Mouse (Mus musculus) forebrain, postnatal 0 days (tissue): ENCODE results near the gene Polr3b. TPM values are rescaled to one million over a fixed set of nuclear protein-coding genes. Genes with fewer than 3 reads are reported as not detected.

Source experiments
- ATAC-seq: fragments of 200-750 bp; cut with Nextera tagmentation; 2 replicates; pipeline ENCODE4 v1.8.0; 2017; ENCODE audit warnings: mild to moderate bottlenecking, moderate library complexity
- DNase-seq: peaks from one replicate; pipeline ENCODE4 v3.0.0-alpha.2; 2015
- H3K27ac ChIP-seq: fragments of 300-500 bp; sonication (generic); 2 replicates; pipeline ENCODE4 v1.5.1; 2014; ENCODE audit warnings: low read depth, mild to moderate bottlenecking, antibody characterized with exemption, low read length, moderate library complexity, mixed read lengths
- H3K27me3 ChIP-seq: fragments of 300-500 bp; sonication (generic); 2 replicates; pipeline ENCODE4 v1.6.1; 2014; ENCODE audit warnings: mild to moderate bottlenecking, low read length, mixed read lengths; ENCODE audit not compliant: insufficient read depth
- H3K36me3 ChIP-seq: fragments of 300-500 bp; sonication (generic); 2 replicates; pipeline ENCODE4 v1.6.1; 2014; ENCODE audit warnings: mild to moderate bottlenecking, moderate library complexity; ENCODE audit not compliant: insufficient read depth
- H3K4me1 ChIP-seq: fragments of 300-500 bp; sonication (generic); 2 replicates; pipeline ENCODE4 v1.6.1; 2014; ENCODE audit warnings: antibody characterized with exemption; ENCODE audit not compliant: insufficient read depth
- H3K4me2 ChIP-seq: fragments of 300-500 bp; sonication (generic); 2 replicates; pipeline ENCODE4 v1.6.1; 2014; ENCODE audit warnings: low read depth, mild to moderate bottlenecking, moderate library complexity
- H3K4me3 ChIP-seq: fragments of 300-500 bp; sonication (generic); 2 replicates; pipeline ENCODE4 v1.5.1; 2014; ENCODE audit warnings: low read depth, low read length, mixed read lengths
- H3K9ac ChIP-seq: fragments of 300-500 bp; sonication (generic); 2 replicates; pipeline ENCODE4 v1.6.1; 2014; ENCODE audit warnings: mild to moderate bottlenecking
- H3K9me3 ChIP-seq: fragments of 300-500 bp; sonication (generic); 2 replicates; pipeline ENCODE4 v1.6.1; 2016; ENCODE audit warnings: low read length
- CTCF ChIP-seq: sonication (generic); IDR thresholded peaks from 2 replicates; pipeline ENCODE4 v1.5.1; 2016; ENCODE audit warnings: antibody characterized with exemption, control low read depth, low read depth
- WGBS: fragments of 180-500 bp; shearing (Covaris S2); extraction: QIAGEN DNeasy Blood & Tissue Kit; methylation state at CpG from one replicate; pipeline ENCODE4 v1.1.7; 2014; 5-methylcytosine and 5-hydroxymethylcytosine counted together
- polyA plus RNA-seq: library from polyadenylated mRNA; unstranded; fragments of >200 nt; fragmentation: Nextera tagmentation; extraction: Ambion mirVana; gene quantifications from 2 replicates; pipeline ENCODE4 v1.2.1, GENCODE M21; 2015
- total RNA-seq: library from RNA; depleted of rRNA; stranded (reverse); fragments of >200 nt; gene quantifications from 2 replicates; pipeline ENCODE4 v1.2.3, GENCODE M21; 2014

Polr3b gene
- total and polyA plus RNA-seq, 2 experiments from 2014 or later: 8.8 to 17.1 TPM

GRCm38 (mm10) chr10:84686122-84686497 lies 64.0 kb downstream of the Polr3b start:
- Histone ChIP-seq H3K9ac (no peak overlapping the region), H3K4me2 (no peak overlapping the region), H3K27ac (0 out of 2 replicates have a peak overlapping the region, but pooled peaks have one; percentile 40), H3K4me1 (no peaks in the 10 kb centered on the region), H3K27me3 (no peaks in the 10 kb centered on the region), H3K36me3 (peaks cover 7% of the 10 kb centered on the region), H3K9me3 (no peaks in the 10 kb centered on the region), H3K4me3 (no peak overlapping the region)
- no peak for TF ChIP-seq CTCF
- DNase-seq: no peak
- WGBS: 22% methylated on average over 9 of the region's 9 CpGs
- ATAC-seq: 0 out of 2 replicates have a peak, but pooled peaks have one; percentile 18

DNA sequence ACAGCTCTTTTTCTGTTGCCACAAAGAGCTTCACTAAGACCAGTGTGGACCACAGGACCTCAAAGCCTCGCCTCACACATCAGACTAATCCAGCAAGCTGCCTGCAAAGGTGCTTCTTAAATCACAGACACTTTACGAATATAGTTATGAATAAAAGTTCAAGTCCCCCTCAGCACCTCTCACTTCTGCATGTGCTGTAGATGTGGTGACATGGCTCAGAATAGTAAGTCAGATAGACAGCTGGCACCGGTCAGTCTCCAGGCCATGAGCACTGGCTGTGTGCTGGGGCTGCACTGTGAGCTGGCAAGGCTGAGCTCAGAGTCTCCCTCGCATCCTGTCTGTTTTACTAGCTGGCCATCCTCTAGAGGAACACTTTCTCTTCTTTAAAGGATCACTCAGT lies 64.6 kb downstream of the Polr3b start:
- 0 out of 2 replicates have a peak overlapping the region, but pooled peaks have one; percentile 40 for H3K27ac ChIP-seq
- H3K27me3 ChIP-seq: no peaks in the 10 kb centered on the region
- DNase-seq (no peak), ATAC-seq (no peak)
- H3K4me1 ChIP-seq: no peaks in the 10 kb centered on the region
- 55% methylated on average over 4 of the region's 4 CpGs for WGBS
- peaks cover 3% of the 10 kb centered on the region; the same call in 1 of the 2 replicates for H3K36me3 ChIP-seq
- no peaks in the 10 kb centered on the region for H3K9me3 ChIP-seq
- H3K4me3 ChIP-seq: no peak overlapping the region
- H3K9ac ChIP-seq: no peak overlapping the region
- no peak overlapping the region for H3K4me2 ChIP-seq
- no peak for TF ChIP-seq CTCF

- H3K36me3 ChIP-seq: peaks cover 3% of the 10 kb centered on the region; the same call in 1 of the 2 replicates
- no peak for TF ChIP-seq CTCF
- H3K27me3 ChIP-seq: no peaks in the 10 kb centered on the region
- H3K9ac ChIP-seq: no peak overlapping the region
- H3K4me1 ChIP-seq: no peaks in the 10 kb centered on the region
- DNase-seq (no peak), ATAC-seq (no peak)
- H3K4me3 ChIP-seq: no peak overlapping the region
- H3K4me2 ChIP-seq: no peak overlapping the region
- H3K9me3 ChIP-seq: no peaks in the 10 kb centered on the region
- WGBS: 86% methylated on average over 4 of the region's 4 CpGs
- no peak overlapping the region for H3K27ac ChIP-seq
Measured at GRCm38 (mm10) chr10:84687736-84688135, 65.6 kb downstream of the Polr3b start.

DNA sequence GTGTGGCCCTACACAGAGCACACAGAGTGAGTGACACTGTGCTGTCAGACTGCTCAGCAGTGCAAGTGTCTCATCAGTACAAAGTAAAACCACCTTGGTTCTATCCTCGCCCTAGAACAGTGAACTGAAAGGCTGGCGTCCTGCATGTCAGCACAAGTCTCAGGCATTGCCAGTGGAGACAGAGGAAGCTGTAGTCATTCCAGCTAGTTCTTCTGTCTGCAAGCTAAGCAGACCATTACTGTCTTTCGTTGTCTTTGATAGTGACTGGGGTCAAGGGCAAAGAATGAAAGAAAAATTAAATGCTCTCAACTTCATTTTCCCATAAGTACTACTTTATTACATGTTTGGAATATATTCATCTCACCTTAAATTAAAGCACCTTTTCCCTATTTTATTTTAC lies 67.8 kb downstream of the Polr3b start:
- Histone ChIP-seq H3K27ac (no peak overlapping the region), H3K4me1 (no peaks in the 10 kb centered on the region), H3K36me3 (peaks cover 3% of the 10 kb centered on the region; the same call in 1 of the 2 replicates), H3K27me3 (no peaks in the 10 kb centered on the region), H3K9me3 (no peaks in the 10 kb centered on the region), H3K4me3 (no peak overlapping the region), H3K4me2 (no peak overlapping the region), H3K9ac (no peak overlapping the region)
- no peak for TF ChIP-seq CTCF
- DNase-seq (no peak), ATAC-seq (no peak)
- WGBS: 66% methylated on average over 3 of the region's 3 CpGs

- DNase-seq (no peak), ATAC-seq (no peak)
- H3K4me2 ChIP-seq: no peak overlapping the region
- no peak for TF ChIP-seq CTCF
- no peaks in the 10 kb centered on the region for H3K9me3 ChIP-seq
- no peak overlapping the region for H3K9ac ChIP-seq
- H3K36me3 ChIP-seq: peaks cover 3% of the 10 kb centered on the region; the same call in 1 of the 2 replicates
- H3K27me3 ChIP-seq: no peaks in the 10 kb centered on the region
- H3K4me1 ChIP-seq: no peaks in the 10 kb centered on the region
- WGBS: 76% methylated on average over 4 of the region's 4 CpGs
- no peak overlapping the region for H3K27ac ChIP-seq
- no peak overlapping the region for H3K4me3 ChIP-seq
Measured at GRCm38 (mm10) chr10:84690818-84691217, 68.7 kb downstream of the Polr3b start.

DNA sequence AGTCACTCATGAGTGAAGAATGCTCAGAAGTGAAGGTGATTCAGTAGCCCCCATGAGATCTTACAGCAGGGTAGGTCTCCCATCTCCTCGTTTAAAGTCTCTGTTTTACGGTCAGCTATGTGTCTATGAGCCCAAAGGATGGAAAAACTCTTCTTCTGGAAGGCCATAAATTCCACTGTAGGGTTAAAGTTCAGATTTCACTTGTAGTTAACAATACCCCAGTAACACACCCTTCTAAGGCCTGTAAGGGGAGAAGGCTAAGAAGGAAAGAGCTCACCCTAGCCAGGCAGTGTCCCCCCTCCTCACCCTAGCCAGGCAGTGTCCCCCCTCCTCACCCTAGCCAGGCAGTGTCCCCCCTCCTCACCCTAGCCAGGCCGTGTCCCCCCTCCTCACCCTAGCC lies 69.6 kb downstream of the Polr3b start:
- no peak for DNase-seq
- no peak for ATAC-seq
- no peak for TF ChIP-seq CTCF
- H3K9ac ChIP-seq: no peak overlapping the region
- no peaks in the 10 kb centered on the region for H3K27me3 ChIP-seq
- no peak overlapping the region for H3K4me2 ChIP-seq
- H3K36me3 ChIP-seq: peaks cover 3% of the 10 kb centered on the region
- H3K9me3 ChIP-seq: no peaks in the 10 kb centered on the region
- H3K4me3 ChIP-seq: no peak overlapping the region
- 75% methylated on average over 3 of the region's 3 CpGs for WGBS
- no peaks in the 10 kb centered on the region for H3K4me1 ChIP-seq
- no peak overlapping the region for H3K27ac ChIP-seq

DNA sequence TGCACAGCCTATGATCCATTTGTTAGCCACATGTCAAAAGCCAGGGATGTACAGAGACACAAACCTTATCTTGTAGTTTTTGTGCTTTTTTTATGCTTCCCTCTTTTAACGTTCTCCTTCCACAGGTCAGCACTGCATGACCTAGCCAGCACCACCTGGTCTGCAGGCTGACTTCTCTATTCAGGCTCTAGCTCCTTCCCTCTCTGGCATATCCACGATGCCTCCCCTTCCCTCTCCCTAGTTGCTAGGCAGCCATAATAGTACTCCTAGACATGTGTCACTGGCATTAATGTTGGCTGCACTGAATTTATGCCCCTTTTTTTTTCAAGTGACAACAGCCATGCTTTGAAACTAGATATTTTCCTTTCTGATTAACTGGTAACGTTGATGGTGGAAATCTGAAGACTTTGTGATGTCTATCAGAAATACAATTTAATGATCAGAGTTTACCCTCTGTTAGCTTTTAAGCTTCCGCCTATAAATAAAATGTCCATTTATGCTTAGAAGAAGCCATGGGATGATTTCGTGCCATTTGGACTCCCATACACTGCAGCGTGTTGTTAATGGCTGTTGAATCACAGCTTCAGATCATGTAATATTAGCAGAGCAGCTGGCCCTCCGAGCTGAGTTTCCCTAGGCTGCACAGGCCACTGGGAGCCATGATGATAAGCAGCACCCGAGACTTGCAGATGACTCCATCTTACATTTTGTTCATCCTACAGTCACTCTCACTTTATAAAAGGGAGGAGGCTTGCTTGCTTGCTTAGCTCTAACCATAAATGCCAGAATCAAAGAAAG lies 71.9 kb downstream of the Polr3b start:
- TF ChIP-seq CTCF: no peak
- no peaks in the 10 kb centered on the region for H3K9me3 ChIP-seq
- no peak overlapping the region for H3K4me2 ChIP-seq
- no peak overlapping the region for H3K27ac ChIP-seq
- peak; percentile 69 for ATAC-seq
- no peak for DNase-seq
- H3K4me3 ChIP-seq: no peak overlapping the region
- H3K4me1 ChIP-seq: no peaks in the 10 kb centered on the region
- WGBS: 61% methylated on average over 8 of the region's 8 CpGs
- peaks cover 10% of the 10 kb centered on the region; the same call in 1 of the 2 replicates for H3K36me3 ChIP-seq
- H3K27me3 ChIP-seq: no peaks in the 10 kb centered on the region
- H3K9ac ChIP-seq: no peak overlapping the region
